Mouse (Mus musculus): ENCODE data around the gene Rpl23. TPM values are rescaled to one million over a fixed set of nuclear protein-coding genes. Genes with fewer than 3 reads are reported as not detected.
A peak's percentile ranks its signal among the peaks of the same experiment; 100 is the strongest.

The Rpl23 gene
- polyA plus RNA-seq (2015; fragmentation: Nextera tagmentation; extraction: Ambion mirVana): 363 and 377 TPM in 2 replicates

DNA sequence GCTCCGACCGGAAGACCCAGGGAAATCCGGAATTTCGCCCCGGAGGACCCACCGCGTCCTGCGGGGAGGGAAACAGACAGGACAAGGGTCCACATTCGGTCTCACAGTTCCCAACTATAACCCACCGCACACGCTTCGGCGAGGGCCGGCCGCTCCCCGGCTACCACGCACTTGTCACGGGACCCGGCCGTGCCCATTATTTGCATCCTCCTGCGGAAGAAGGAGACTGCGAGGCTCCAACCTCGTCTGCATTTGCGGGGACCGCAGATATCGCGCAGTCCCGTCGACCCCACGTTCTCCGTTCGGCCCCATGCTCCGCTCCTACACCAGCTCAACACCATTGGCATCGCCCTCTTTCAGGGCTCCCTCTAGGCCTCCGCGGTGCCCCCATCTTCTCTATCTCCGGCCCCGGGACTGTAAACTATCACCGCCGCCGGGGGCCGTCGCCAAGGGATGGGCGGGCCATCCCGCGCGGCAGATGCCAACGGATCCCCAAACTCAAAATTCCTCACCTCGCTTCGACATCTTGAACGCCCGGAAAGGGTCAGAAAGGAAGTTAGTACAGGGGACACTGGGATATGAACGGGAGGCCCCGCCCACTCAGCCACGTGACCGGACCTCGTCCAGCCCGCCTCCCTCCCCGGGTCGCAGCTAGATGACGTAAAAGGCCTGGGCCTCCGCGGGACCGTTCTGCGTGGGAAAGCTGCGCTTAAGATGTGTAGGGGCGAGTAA is at the start of gene Rpl23:
Gene Rpl23 (minus strand): TSS at position 606 of the 732 bp plus-strand sequence.
- H3K4me1 ChIP-seq (replicated peaks): peaks cover 29% of the 10 kb centered on the region
- H3K36me3 ChIP-seq: peaks cover 40% of the 10 kb centered on the region
- peak within 1 kb of the TSS; percentile 96 for H3K9ac ChIP-seq (replicated peaks)
- ATAC-seq: peak; percentile 93
- H3K27me3 ChIP-seq: no peaks in the 10 kb centered on the region
- H3K27ac ChIP-seq: peak within 1 kb of the TSS; percentile 88
- H3K4me2 ChIP-seq (replicated peaks): peak within 1 kb of the TSS; percentile 79
- no peaks in the 10 kb centered on the region for H3K9me3 ChIP-seq
- WGBS: under 1% methylated on average over 67 of the region's 67 CpGs
- H3K4me3 ChIP-seq (replicated peaks): peak within 1 kb of the TSS; percentile 81

DNA sequence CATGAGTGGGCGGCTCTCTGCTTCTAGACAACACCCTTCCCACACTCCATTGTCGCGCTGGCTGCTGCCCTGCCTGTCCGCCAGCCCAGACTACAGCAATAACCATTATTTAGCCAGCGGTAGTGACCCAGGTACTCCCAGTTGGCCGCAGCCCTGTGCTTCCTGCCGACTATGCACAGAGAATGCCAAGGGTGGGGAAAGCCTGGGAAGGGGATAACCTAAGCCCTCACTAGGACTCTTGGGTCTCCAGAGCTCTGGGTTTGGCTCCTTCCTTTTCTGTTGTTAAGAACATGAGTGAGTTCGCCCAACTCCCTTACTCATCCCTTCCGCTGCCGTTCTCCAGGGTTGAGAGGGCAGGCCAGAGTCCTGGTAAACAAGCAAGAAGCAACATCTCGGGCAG is 49.8 kb upstream of the Rpl23 start:
- 88% methylated on average over 11 of the region's 11 CpGs for WGBS
- H3K9me3 ChIP-seq: no peaks in the 10 kb centered on the region
- no peak for ATAC-seq

DNA sequence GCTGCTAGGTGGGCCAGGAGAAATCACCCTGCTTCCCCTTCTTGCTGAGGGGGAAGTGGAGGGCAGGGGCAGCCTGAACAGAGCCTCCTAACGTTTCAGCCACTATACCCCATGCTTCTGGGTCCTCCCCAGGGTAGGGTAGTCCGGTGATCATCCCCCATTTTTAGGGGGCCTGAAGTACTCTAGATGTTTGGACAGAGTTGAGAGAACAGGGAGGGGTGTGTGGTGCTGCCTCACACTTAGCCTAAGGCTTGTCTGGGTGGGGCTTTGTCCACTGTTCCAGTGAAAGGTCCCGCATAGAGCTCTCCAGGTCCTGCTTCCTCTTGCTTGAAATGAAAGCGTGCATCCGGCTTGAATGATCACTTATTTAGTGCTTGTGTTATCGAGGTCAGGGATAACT is 48.3 kb upstream of the Rpl23 start:
- Histone ChIP-seq H3K4me2 (replicated peaks) (no peak overlapping the region), H3K4me1 (replicated peaks) (no peaks in the 10 kb centered on the region), H3K4me3 (replicated peaks) (no peak overlapping the region), H3K27me3 (no peaks in the 10 kb centered on the region), H3K36me3 (peaks cover 77% of the 10 kb centered on the region), H3K9me3 (no peaks in the 10 kb centered on the region), H3K9ac (replicated peaks) (no peak overlapping the region), H3K27ac (no peak overlapping the region)
- ATAC-seq: no peak
- WGBS: 82% methylated on average over 6 of the region's 6 CpGs

More for the DNA sequence above, 49.8 kb upstream of the Rpl23 start:
- no peak overlapping the region for H3K4me3 ChIP-seq (replicated peaks)
- H3K27me3 ChIP-seq: no peaks in the 10 kb centered on the region
- no peak overlapping the region for H3K9ac ChIP-seq (replicated peaks)
- peaks cover 77% of the 10 kb centered on the region for H3K36me3 ChIP-seq
- no peak overlapping the region for H3K27ac ChIP-seq
- no peaks in the 10 kb centered on the region for H3K4me1 ChIP-seq (replicated peaks)
- H3K4me2 ChIP-seq (replicated peaks): no peak overlapping the region

DNA sequence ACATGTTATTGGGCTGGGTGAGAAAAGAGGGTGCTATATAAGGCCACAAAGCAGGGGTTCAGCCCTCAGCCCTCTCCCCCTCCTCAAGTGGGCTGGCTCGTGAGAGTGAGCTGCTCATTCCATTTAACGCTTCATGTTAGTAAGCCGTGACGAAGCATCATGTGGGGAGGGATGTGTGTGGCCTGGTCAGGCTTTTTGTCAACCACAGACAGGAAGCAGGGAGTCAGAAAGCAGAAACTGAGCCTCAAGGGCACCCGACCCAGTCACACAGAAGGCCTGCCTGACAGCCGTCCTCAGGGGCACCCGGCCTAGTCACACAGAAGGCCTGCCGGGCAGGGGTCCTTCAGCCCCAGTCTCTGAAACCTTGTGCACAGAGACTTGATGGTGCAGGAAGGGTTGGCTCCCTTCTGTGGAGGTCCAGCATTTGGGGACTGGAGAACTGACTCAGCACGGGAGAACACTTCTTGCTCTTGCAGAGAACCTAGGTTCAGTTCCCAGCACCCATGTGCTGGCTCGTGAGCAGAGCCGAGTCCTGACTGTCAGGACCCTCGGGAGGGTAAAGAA is 47.8 kb upstream of the Rpl23 start:
- Histone ChIP-seq H3K4me1 (replicated peaks) (0 out of 2 replicates have a peak, but pooled peaks cover under 1% of the 10 kb centered on the region), H3K9me3 (no peaks in the 10 kb centered on the region), H3K27me3 (no peaks in the 10 kb centered on the region), H3K4me2 (replicated peaks) (no peak overlapping the region), H3K4me3 (replicated peaks) (no peak overlapping the region), H3K9ac (replicated peaks) (no peak overlapping the region), H3K36me3 (peaks cover 77% of the 10 kb centered on the region), H3K27ac (no peak overlapping the region)
- 82% methylated on average over 12 of the region's 12 CpGs for WGBS
- no peak for ATAC-seq

DNA sequence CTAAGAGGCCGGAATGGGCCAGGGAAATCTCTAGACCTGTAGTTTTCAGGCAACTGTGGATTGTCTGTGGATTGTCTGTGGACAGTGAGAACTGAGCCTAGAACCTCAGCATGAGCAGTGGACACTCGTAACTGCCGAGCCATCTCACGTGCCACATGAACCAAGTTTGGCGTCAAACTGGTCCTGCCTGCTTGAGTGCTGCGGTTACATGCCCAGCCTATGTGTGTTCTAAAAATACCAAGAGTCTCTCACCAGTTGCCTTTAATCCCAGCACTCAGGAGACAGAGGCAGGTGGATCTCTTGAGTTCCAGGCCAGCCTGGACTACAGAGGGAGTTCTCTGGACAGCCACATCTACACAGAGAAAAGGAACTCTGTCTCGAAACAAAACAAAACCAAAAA is 47.1 kb upstream of the Rpl23 start:
- no peak for ATAC-seq
- Histone ChIP-seq H3K4me1 (replicated peaks) (0 out of 2 replicates have a peak, but pooled peaks cover 5% of the 10 kb centered on the region), H3K4me2 (replicated peaks) (no peak overlapping the region), H3K9me3 (no peaks in the 10 kb centered on the region), H3K27me3 (no peaks in the 10 kb centered on the region), H3K36me3 (peaks cover 77% of the 10 kb centered on the region), H3K4me3 (replicated peaks) (no peak overlapping the region), H3K27ac (no peak overlapping the region), H3K9ac (replicated peaks) (no peak overlapping the region)
- 95% methylated on average over 7 of the region's 7 CpGs for WGBS

DNA sequence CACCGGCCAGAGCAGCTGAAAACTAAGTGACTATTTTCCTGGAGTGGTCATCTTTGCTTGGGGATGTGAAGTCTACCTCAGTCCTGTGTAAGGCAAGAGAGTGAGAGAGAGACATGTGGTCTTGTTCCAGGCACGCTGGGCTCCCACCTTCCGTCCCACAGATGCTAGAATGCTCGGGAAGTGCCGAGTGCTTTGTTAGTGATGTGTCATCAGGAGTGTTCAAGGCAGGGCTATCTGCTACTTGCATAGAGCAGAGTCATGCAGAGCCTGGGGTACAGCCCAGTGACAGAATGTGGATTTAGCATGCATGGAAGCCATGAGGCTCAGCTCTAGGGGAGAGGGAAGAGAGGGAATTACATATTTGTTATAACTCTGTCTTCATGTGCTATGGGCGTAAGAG is 45.4 kb upstream of the Rpl23 start:
- 92% methylated on average over 6 of the region's 6 CpGs for WGBS
- ATAC-seq: no peak
- H3K27ac ChIP-seq: no peak overlapping the region
- H3K9me3 ChIP-seq: no peaks in the 10 kb centered on the region
- 0 out of 2 replicates have a peak, but pooled peaks cover 10% of the 10 kb centered on the region for H3K4me1 ChIP-seq (replicated peaks)
- H3K4me3 ChIP-seq (replicated peaks): no peak overlapping the region
- no peaks in the 10 kb centered on the region for H3K27me3 ChIP-seq
- peaks cover 78% of the 10 kb centered on the region for H3K36me3 ChIP-seq
- H3K4me2 ChIP-seq (replicated peaks): no peak overlapping the region
- no peak overlapping the region for H3K9ac ChIP-seq (replicated peaks)

DNA sequence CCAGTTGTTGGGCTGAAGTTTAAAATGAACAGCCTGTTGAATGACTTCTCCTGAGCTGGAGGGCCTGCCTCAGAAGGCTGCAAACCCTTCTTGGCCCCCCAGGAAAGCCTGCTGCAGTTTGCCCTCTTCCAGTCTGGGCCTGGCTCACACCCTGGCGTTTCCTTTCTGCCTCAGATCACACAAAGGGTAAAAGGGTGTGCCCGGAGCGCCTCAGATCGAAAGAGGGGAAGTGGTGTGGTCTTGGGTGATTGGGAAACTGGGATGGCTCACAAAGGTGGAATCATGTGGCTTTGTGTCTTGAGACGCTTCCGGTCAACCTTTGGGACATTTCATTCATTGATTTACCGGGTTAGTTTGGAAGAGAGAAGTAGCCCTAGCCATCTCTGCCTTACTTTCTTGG is 44.2 kb upstream of the Rpl23 start:
- H3K27me3 ChIP-seq: no peaks in the 10 kb centered on the region
- peaks cover 72% of the 10 kb centered on the region for H3K36me3 ChIP-seq
- ATAC-seq: no peak
- 0 out of 2 replicates have a peak, but pooled peaks cover 11% of the 10 kb centered on the region for H3K4me1 ChIP-seq (replicated peaks)
- H3K9me3 ChIP-seq: no peaks in the 10 kb centered on the region
- WGBS: 81% methylated on average over 7 of the region's 7 CpGs
- H3K4me2 ChIP-seq (replicated peaks): no peak overlapping the region
- no peak overlapping the region for H3K27ac ChIP-seq
- no peak overlapping the region for H3K4me3 ChIP-seq (replicated peaks)
- H3K9ac ChIP-seq (replicated peaks): no peak overlapping the region

DNA sequence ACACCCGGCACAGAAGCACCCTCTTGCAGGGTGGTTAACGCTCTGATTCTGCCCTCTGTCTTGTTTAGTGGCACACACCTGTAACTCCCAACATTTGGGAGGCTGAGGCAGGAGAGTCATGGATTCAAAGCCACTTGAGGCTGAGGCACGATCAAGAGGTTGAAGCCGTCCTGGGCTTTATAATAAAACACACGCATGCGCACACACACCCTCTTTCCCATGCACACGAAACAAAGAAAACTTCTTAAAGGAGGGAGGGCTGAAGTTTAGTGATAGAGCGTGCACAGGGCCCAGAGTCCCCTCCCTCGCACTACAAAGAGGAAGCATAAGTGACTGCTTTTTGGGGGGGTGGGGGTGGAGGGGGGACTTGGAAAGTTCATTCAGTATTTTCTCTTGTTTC is 43.7 kb upstream of the Rpl23 start:
- peaks cover 75% of the 10 kb centered on the region for H3K36me3 ChIP-seq
- H3K9me3 ChIP-seq: no peaks in the 10 kb centered on the region
- 0 out of 2 replicates have a peak, but pooled peaks cover 14% of the 10 kb centered on the region for H3K4me1 ChIP-seq (replicated peaks)
- H3K27me3 ChIP-seq: no peaks in the 10 kb centered on the region
- H3K4me3 ChIP-seq (replicated peaks): no peak overlapping the region
- 83% methylated on average over 9 of the region's 9 CpGs for WGBS
- no peak overlapping the region for H3K27ac ChIP-seq
- no peak overlapping the region for H3K4me2 ChIP-seq (replicated peaks)
- no peak for ATAC-seq
- H3K9ac ChIP-seq (replicated peaks): no peak overlapping the region

DNA sequence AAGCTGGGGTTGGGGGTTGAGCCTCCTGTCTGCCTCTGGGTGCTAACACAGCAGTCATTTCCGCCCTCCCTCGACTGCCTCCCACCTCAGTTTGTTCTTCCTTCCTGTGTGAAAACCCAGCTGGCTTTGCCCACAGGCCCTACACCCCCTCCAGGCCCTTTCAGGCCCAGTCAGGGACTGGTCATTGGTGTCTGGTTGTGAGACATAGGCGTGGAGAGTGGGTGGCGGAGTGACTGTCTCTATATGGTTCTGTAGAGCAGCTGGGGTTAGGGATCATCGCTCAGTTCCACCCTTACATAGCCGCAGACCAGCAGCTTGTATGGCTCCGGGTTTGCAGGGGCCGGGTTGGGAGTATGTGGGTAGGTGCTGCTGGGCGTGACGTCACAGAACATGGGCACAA is 43.1 kb upstream of the Rpl23 start:
- H3K9ac ChIP-seq (replicated peaks): no peak overlapping the region
- H3K9me3 ChIP-seq: no peaks in the 10 kb centered on the region
- no peak overlapping the region for H3K4me2 ChIP-seq (replicated peaks)
- H3K36me3 ChIP-seq: peaks cover 77% of the 10 kb centered on the region
- no peaks in the 10 kb centered on the region for H3K27me3 ChIP-seq
- 0 out of 2 replicates have a peak, but pooled peaks cover 14% of the 10 kb centered on the region for H3K4me1 ChIP-seq (replicated peaks)
- ATAC-seq: no peak
- H3K27ac ChIP-seq: no peak overlapping the region
- no peak overlapping the region for H3K4me3 ChIP-seq (replicated peaks)
- 90% methylated on average over 10 of the region's 10 CpGs for WGBS

DNA sequence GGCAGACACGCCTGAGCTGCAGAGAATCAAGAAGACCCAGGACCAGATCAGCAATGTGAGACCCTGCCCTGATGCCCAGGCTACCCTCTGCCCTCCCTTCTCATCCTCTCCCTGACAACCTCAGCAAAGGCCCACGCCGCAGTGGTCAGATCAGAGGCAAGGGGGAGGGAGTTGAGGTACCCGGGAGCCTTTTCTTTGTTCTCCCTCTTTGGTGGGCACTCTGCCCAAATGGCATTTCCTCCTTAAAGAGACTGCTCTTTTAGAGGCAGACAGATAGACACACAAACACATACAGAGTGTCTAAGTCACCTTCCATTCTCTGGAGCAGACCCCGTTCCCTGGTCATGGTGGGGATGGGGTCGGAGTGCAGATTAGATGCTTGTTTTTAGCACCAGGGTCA is 42.7 kb upstream of the Rpl23 start:
- ATAC-seq: no peak
- Histone ChIP-seq H3K27ac (no peak overlapping the region), H3K4me3 (replicated peaks) (no peak overlapping the region), H3K9ac (replicated peaks) (no peak overlapping the region), H3K27me3 (no peaks in the 10 kb centered on the region), H3K9me3 (no peaks in the 10 kb centered on the region), H3K36me3 (peaks cover 77% of the 10 kb centered on the region), H3K4me1 (replicated peaks) (peaks cover 14% of the 10 kb centered on the region; the same call in 1 of the 2 replicates), H3K4me2 (replicated peaks) (no peak overlapping the region)
- 85% methylated on average over 6 of the region's 6 CpGs for WGBS

DNA sequence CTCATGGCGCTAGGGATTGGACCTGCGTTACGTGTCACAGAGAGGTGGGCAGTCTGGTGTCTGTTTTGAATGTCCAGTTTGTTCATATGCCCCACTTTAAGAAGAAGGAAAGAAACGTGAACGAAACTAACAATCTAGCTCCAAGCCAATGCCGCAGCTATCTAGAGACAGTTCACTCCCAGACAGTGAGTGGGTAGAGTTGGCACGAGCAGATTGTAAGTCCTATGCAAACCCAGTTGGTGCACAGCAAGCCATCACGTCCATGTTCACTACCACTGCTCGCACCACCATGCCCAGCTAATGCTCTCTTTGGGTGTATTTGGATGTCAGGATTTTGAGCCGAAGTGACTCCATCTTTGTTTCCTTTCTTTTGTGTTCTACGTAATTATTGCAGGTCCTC is 41.9 kb upstream of the Rpl23 start:
- H3K4me1 ChIP-seq (replicated peaks): peaks cover 17% of the 10 kb centered on the region
- no peak overlapping the region for H3K27ac ChIP-seq
- WGBS: 94% methylated on average over 11 of the region's 11 CpGs
- no peak overlapping the region for H3K4me2 ChIP-seq (replicated peaks)
- H3K4me3 ChIP-seq (replicated peaks): no peak overlapping the region
- H3K27me3 ChIP-seq: no peaks in the 10 kb centered on the region
- no peak for ATAC-seq
- H3K36me3 ChIP-seq: peaks cover 76% of the 10 kb centered on the region
- no peaks in the 10 kb centered on the region for H3K9me3 ChIP-seq
- no peak overlapping the region for H3K9ac ChIP-seq (replicated peaks)

DNA sequence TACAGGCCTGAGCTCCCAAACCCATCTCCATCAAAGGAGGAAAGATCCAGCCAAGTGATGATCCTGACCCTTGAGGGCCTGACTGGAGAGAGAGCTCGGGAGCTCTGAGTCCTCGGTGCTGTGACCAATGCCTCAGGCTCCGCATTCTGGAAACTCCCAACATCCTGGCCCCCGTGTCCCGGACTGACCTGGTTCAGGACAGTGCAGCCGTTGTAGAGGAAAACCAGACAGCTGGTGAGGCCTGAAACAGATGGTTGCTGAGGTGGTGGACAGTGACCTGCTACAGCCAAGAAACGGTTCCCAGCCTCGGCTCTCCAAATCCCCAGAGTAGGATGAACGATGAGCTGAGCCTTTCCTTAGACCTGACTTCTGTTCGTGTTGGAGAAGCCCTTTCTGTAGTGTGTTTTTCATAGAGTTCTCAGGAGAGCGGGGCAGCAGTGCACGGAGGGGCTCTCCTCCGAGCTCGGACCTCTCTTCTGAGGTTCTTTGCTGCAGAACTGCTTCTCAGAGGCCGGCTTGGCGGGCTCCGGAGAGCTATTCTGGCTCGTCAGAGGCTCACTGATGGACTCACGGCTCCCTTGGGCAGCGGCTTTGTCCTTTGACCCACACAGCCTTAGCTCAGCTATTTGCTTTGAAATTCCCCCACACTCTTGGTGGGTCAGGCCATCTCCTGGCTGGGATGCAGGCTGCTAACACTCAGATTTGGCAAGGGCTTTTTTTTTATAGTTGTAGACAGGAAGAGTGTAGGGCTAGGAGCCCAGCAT is 40.8 kb upstream of the Rpl23 start:
- peaks cover 29% of the 10 kb centered on the region for H3K4me1 ChIP-seq (replicated peaks)
- no peaks in the 10 kb centered on the region for H3K27me3 ChIP-seq
- 76% methylated on average over 20 of the region's 20 CpGs for WGBS
- H3K36me3 ChIP-seq: peaks cover 72% of the 10 kb centered on the region
- 0 out of 2 replicates have a peak overlapping the region, but pooled peaks have one; percentile 7 for H3K9ac ChIP-seq (replicated peaks)
- no peak overlapping the region; the same call in 1 of the 2 replicates for H3K27ac ChIP-seq
- no peak overlapping the region for H3K4me3 ChIP-seq (replicated peaks)
- ATAC-seq: no peak
- no peaks in the 10 kb centered on the region for H3K9me3 ChIP-seq
- no peak overlapping the region for H3K4me2 ChIP-seq (replicated peaks)
